Mouse (Mus musculus): ENCODE results near the gene Camk2b.
"Not testable (repeated sequence)": the region's sequence is repeated elsewhere in the genome, so short reads cannot be mapped to it uniquely, and the experiment has no call there.

GRCm38 (mm10) chr11:6006351-6007009, 59.7 kb downstream of the Camk2b start:
- TF ChIP-seq CTCF (IDR thresholded peaks at IDR 0.05; ENCODE audit: borderline replicate concordance, insufficient read depth, low read length); POLR2A (IDR thresholded peaks at IDR 0.05; ENCODE audit: low read depth, low read length): not testable (repeated sequence)

Data from embryonic fibroblast, embryonic 13.5 days (primary cell).